Mouse (Mus musculus) limb, embryonic 11.5 days (tissue): ENCODE measurements around the gene Gm13289. TPM values are rescaled to one million over a fixed set of nuclear protein-coding genes. Genes with fewer than 3 reads are reported as not detected.

Experiments
- ATAC-seq: fragments of 200-750 bp; cut with Nextera tagmentation; 2 replicates; pipeline ENCODE4 v1.8.0; 2017; ENCODE audit warnings: low read depth; ENCODE audit not compliant: insufficient number of reproducible peaks, low FRiP score, low TSS enrichment
- DNase-seq: peaks from one replicate; pipeline ENCODE4 v3.0.0-alpha.2; 2015; ENCODE audit warnings: low spot score
- H3K27ac ChIP-seq: fragments of 300-500 bp; sonication (generic); replicated peaks from 2 replicates; pipeline ENCODE4 v1.5.1; 2014; ENCODE audit warnings: low read depth, mild to moderate bottlenecking, low read length
- H3K27me3 ChIP-seq: fragments of 300-500 bp; sonication (generic); 2 replicates; pipeline ENCODE4 v1.6.1; 2014; ENCODE audit warnings: mild to moderate bottlenecking, low read length, mixed read lengths; ENCODE audit not compliant: control insufficient read depth, insufficient read depth
- H3K36me3 ChIP-seq: fragments of 300-500 bp; sonication (generic); 2 replicates; pipeline ENCODE4 v1.6.1; 2014; ENCODE audit warnings: mild to moderate bottlenecking, low read length, moderate library complexity, mixed read lengths; ENCODE audit not compliant: control insufficient read depth, insufficient read depth
- H3K4me1 ChIP-seq: fragments of 300-500 bp; sonication (generic); 2 replicates; pipeline ENCODE4 v1.6.1; 2014; ENCODE audit warnings: low read length, mixed read lengths; ENCODE audit not compliant: control insufficient read depth, insufficient read depth
- H3K4me2 ChIP-seq: fragments of 300-500 bp; sonication (generic); 2 replicates; pipeline ENCODE4 v1.6.1; 2014; ENCODE audit warnings: low read depth, mild to moderate bottlenecking, moderate library complexity; ENCODE audit not compliant: severe bottlenecking
- H3K4me3 ChIP-seq: fragments of 300-500 bp; sonication (generic); 2 replicates; pipeline ENCODE4 v1.5.1; 2014; ENCODE audit warnings: low read depth, low read length
- H3K9ac ChIP-seq: fragments of 300-500 bp; sonication (generic); 2 replicates; pipeline ENCODE4 v1.6.1; 2014; ENCODE audit warnings: mild to moderate bottlenecking, low read length
- H3K9me3 ChIP-seq: fragments of 300-500 bp; sonication (generic); 2 replicates; pipeline ENCODE4 v1.6.1; 2016; ENCODE audit warnings: low read length; ENCODE audit not compliant: control insufficient read depth
- WGBS: fragments of 180-500 bp; shearing (Covaris S2); extraction: QIAGEN DNeasy Blood & Tissue Kit; methylation state at CpG from one replicate; pipeline ENCODE4 v1.1.7; 2014; 5-methylcytosine and 5-hydroxymethylcytosine counted together
- polyA plus RNA-seq: library from polyadenylated mRNA; unstranded; fragments of >200 nt; fragmentation: Nextera tagmentation; extraction: Ambion mirVana; gene quantifications from 2 replicates; pipeline ENCODE4 v1.2.1, GENCODE M21; 2014

The Gm13289 gene
- polyA plus RNA-seq, 1 experiment from 2014 or later: not detected

GRCm38 (mm10) chr4:88822995-88823394 lies 46.3 kb downstream of the Gm13289 start:
- Histone ChIP-seq H3K4me2 (no peak overlapping the region), H3K27ac (no peak overlapping the region), H3K9me3 (no peaks in the 10 kb centered on the region), H3K4me3 (no peak overlapping the region), H3K27me3 (no peaks in the 10 kb centered on the region), H3K36me3 (no peaks in the 10 kb centered on the region), H3K9ac (no peak overlapping the region), H3K4me1 (no peaks in the 10 kb centered on the region)
- ATAC-seq (no peak), DNase-seq (peak; percentile 26)
- WGBS: 24% methylated on average over 4 of the region's 4 CpGs

Other genes with a start within 250 kb of the Gm13289 start
- not detected in 2 replicates for gene Ifna15, start 218.7 kb upstream of the Gm13289 start, polyA plus RNA-seq
- gene Ifna14, start 205.1 kb upstream of the Gm13289 start, polyA plus RNA-seq: not detected in 2 replicates
- gene Ifna9, start 184.5 kb upstream of the Gm13289 start, polyA plus RNA-seq: not detected in 2 replicates
- not detected in 2 replicates for gene Ifna12, start 173.5 kb upstream of the Gm13289 start, polyA plus RNA-seq
- not detected in 2 replicates for gene C87499, start 142.5 kb upstream of the Gm13289 start, polyA plus RNA-seq
- not detected in 2 replicates for gene Ifna13, start 132.5 kb upstream of the Gm13289 start, polyA plus RNA-seq
- not detected in 2 replicates for gene Ifna16, start 100.0 kb upstream of the Gm13289 start, polyA plus RNA-seq
- not detected in 2 replicates for gene Ifna2, start 93.0 kb upstream of the Gm13289 start, polyA plus RNA-seq
- not detected in 2 replicates for gene Ifnab, start 85.6 kb upstream of the Gm13289 start, polyA plus RNA-seq
- gene Gm26566, start 55.1 kb upstream of the Gm13289 start, polyA plus RNA-seq: 0.81 and 1.5 TPM in 2 replicates
- gene Klhl9, start 54.5 kb upstream of the Gm13289 start, polyA plus RNA-seq: 139 and 140 TPM in 2 replicates
- not detected in 2 replicates for gene Gm13271, start 22.1 kb upstream of the Gm13289 start, polyA plus RNA-seq
- gene Gm13283, start 16.8 kb upstream of the Gm13289 start, polyA plus RNA-seq: 0.13 TPM in 1 of 2 replicates, not detected in the other
- gene Gm13290, start 3.1 kb upstream of the Gm13289 start, polyA plus RNA-seq: 0.38 TPM in 1 of 2 replicates, not detected in the other
- not detected in 2 replicates for gene Gm13272, start 2.9 kb downstream of the Gm13289 start, polyA plus RNA-seq
- not detected in 2 replicates for gene Ifnz, start 5.2 kb downstream of the Gm13289 start, polyA plus RNA-seq
- gene Gm13276, start 8.8 kb downstream of the Gm13289 start, polyA plus RNA-seq: not detected in 2 replicates
- gene Gm13277, start 11.7 kb downstream of the Gm13289 start, polyA plus RNA-seq: not detected in 2 replicates
- gene Gm13278, start 14.6 kb downstream of the Gm13289 start, polyA plus RNA-seq: not detected in 2 replicates
- not detected in 2 replicates for gene Gm13275, start 17.6 kb downstream of the Gm13289 start, polyA plus RNA-seq
- gene Gm13279, start 20.5 kb downstream of the Gm13289 start, polyA plus RNA-seq: not detected in 2 replicates
- 1.1 and 1.4 TPM in 2 replicates for gene Gm13285, start 22.7 kb downstream of the Gm13289 start, polyA plus RNA-seq
- gene Gm13287, start 26.3 kb downstream of the Gm13289 start, polyA plus RNA-seq: not detected in 2 replicates
- gene Gm13288, start 28.6 kb downstream of the Gm13289 start, polyA plus RNA-seq: not detected in 2 replicates
- gene Ifna7, start 39.3 kb downstream of the Gm13289 start, polyA plus RNA-seq: not detected in 2 replicates
- not detected in 2 replicates for gene Ifna11, start 43.0 kb downstream of the Gm13289 start, polyA plus RNA-seq
- gene Ifna6, start 50.5 kb downstream of the Gm13289 start, polyA plus RNA-seq: not detected in 2 replicates
- not detected in 2 replicates for gene Ifna5, start 58.6 kb downstream of the Gm13289 start, polyA plus RNA-seq
- not detected in 2 replicates for gene Ifna4, start 64.9 kb downstream of the Gm13289 start, polyA plus RNA-seq
- gene Ifna1, start 73.2 kb downstream of the Gm13289 start, polyA plus RNA-seq: not detected in 2 replicates
- not detected in 2 replicates for gene Ifne, start 103.3 kb downstream of the Gm13289 start, polyA plus RNA-seq